Mouse (Mus musculus) lung, embryonic 15.5 days (tissue): Measurements from ENCODE around the gene A730049H05Rik. TPM values are rescaled to one million over a fixed set of nuclear protein-coding genes. Genes with fewer than 3 reads are reported as not detected.

ENCODE experiments used
- ATAC-seq: fragments of 200-750 bp; cut with Nextera tagmentation; 2 replicates; pipeline ENCODE4 v1.8.0; 2017; ENCODE audit warnings: moderate number of reproducible peaks, borderline replicate concordance; ENCODE audit not compliant: low FRiP score, low TSS enrichment; ENCODE audit errors: extremely low read depth
- H3K27ac ChIP-seq: fragments of 300-500 bp; sonication (generic); 2 replicates; pipeline ENCODE4 v1.5.1; 2015; ENCODE audit warnings: moderate library complexity, mild to moderate bottlenecking, inconsistent platforms
- H3K27me3 ChIP-seq: fragments of 300-500 bp; sonication (generic); 2 replicates; pipeline ENCODE4 v1.6.1; 2015; ENCODE audit warnings: inconsistent platforms
- H3K36me3 ChIP-seq: fragments of 300-500 bp; sonication (generic); 2 replicates; pipeline ENCODE4 v1.6.1; 2015; ENCODE audit warnings: inconsistent platforms
- H3K4me1 ChIP-seq: fragments of 300-500 bp; sonication (generic); 2 replicates; pipeline ENCODE4 v1.6.1; 2015; ENCODE audit warnings: inconsistent platforms
- H3K4me2 ChIP-seq: fragments of 300-500 bp; sonication (generic); 2 replicates; pipeline ENCODE4 v1.6.1; 2015; ENCODE audit warnings: inconsistent platforms, mild to moderate bottlenecking, moderate library complexity
- H3K4me3 ChIP-seq: fragments of 300-500 bp; sonication (generic); 2 replicates; pipeline ENCODE4 v1.5.1; 2015; ENCODE audit warnings: mild to moderate bottlenecking, inconsistent platforms
- H3K9ac ChIP-seq: fragments of 300-500 bp; sonication (generic); 2 replicates; pipeline ENCODE4 v1.6.1; 2015; ENCODE audit warnings: inconsistent platforms
- H3K9me3 ChIP-seq: fragments of 300-500 bp; sonication (generic); 2 replicates; pipeline ENCODE4 v1.6.1; 2016; ENCODE audit warnings: inconsistent platforms
- WGBS: fragments of 180-500 bp; shearing (Covaris S2); methylation state at CpG from one replicate; pipeline ENCODE4 v1.1.7; 2015; 5-methylcytosine and 5-hydroxymethylcytosine counted together
- polyA plus RNA-seq: library from polyadenylated mRNA; unstranded; fragments of >200 nt; fragmentation: Nextera tagmentation; extraction: Ambion mirVana; gene quantifications from 2 replicates; pipeline ENCODE4 v1.2.1, GENCODE M21; 2015

The A730049H05Rik gene
- polyA plus RNA-seq, 1 experiment from 2014 or later: 1.4 TPM

GRCm38 (mm10) chr6:92883131-92883900 is 67.0 kb downstream of the A730049H05Rik start:
- H3K27ac ChIP-seq: no peak overlapping the region
- no peak overlapping the region for H3K4me2 ChIP-seq
- no peak overlapping the region for H3K9ac ChIP-seq
- H3K36me3 ChIP-seq: peaks cover 73% of the 10 kb centered on the region
- no peak overlapping the region for H3K4me3 ChIP-seq
- no peaks in the 10 kb centered on the region for H3K4me1 ChIP-seq
- 69% methylated on average over 9 of the region's 9 CpGs for WGBS
- ATAC-seq: no peak
- H3K9me3 ChIP-seq: no peaks in the 10 kb centered on the region
- no peaks in the 10 kb centered on the region for H3K27me3 ChIP-seq

- no peaks in the 10 kb centered on the region for H3K4me1 ChIP-seq
- ATAC-seq: no peak
- H3K27me3 ChIP-seq: no peaks in the 10 kb centered on the region
- no peak overlapping the region for H3K4me2 ChIP-seq
- WGBS: 33% methylated on average over 1 of the region's 1 CpGs
- H3K9ac ChIP-seq: no peak overlapping the region
- H3K9me3 ChIP-seq: no peaks in the 10 kb centered on the region
- peaks cover 87% of the 10 kb centered on the region for H3K36me3 ChIP-seq
- H3K4me3 ChIP-seq: no peak overlapping the region
- H3K27ac ChIP-seq: no peak overlapping the region
Observed at GRCm38 (mm10) chr6:92891535-92891934, 75.3 kb downstream of the A730049H05Rik start.

Other genes starting within 250 kb of the A730049H05Rik start
- gene Prickle2, start 110.3 kb upstream of the A730049H05Rik start, polyA plus RNA-seq: 7.4 and 7.6 TPM in 2 replicates
- 0.06 TPM in 2 replicates for gene Gm15737, start 52.9 kb downstream of the A730049H05Rik start, polyA plus RNA-seq
- 9.8 and 11.2 TPM in 2 replicates for gene Adamts9, start 127.0 kb downstream of the A730049H05Rik start, polyA plus RNA-seq